Mouse (Mus musculus): Measurements from ENCODE around the gene Cacna1d. TPM values are rescaled to one million over a fixed set of nuclear protein-coding genes. Genes with fewer than 3 reads are reported as not detected.
A peak's percentile ranks its signal among the peaks of the same experiment; 100 is the strongest.

The Cacna1d gene
- polyA plus RNA-seq, 1 experiment from 2014 or later: 1.2 TPM

DNA sequence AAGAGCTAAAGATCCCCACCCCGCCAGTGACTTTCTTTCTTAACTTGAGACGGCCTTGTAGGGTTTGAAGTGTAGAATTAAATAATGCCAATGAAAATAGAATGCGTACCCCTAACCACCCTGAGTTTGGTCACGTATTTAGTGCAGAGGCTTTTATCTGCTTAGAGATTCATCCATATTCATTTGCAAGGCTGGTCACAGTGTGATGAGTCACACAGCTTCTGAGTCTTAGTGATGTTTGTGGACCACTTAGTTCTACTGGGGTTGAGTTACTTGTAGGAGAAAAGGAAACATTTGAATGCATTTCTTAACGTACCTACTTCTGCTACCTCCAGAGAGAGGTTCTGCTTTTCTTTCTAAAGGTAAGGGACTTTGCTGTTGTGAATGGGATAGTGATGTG lies 13.7 kb upstream of the Cacna1d start:
- Histone ChIP-seq H3K9me3 (replicated peaks) (no peaks in the 10 kb centered on the region), H3K4me3 (no peak overlapping the region), H3K4me1 (no peaks in the 10 kb centered on the region), H3K36me3 (peaks cover 96% of the 10 kb centered on the region), H3K27me3 (ENCODE audit: low read depth, poor library complexity, severe bottlenecking) (no peaks in the 10 kb centered on the region), H3K27ac (no peak overlapping the region)
- 93% methylated on average over 5 of the region's 5 CpGs for WGBS
- DNase-seq (ENCODE audit: low spot score): no peak

GRCm38 (mm10) chr14:30498202-30498601 lies 6.9 kb upstream of the Cacna1d start:
- no peak overlapping the region for H3K27ac ChIP-seq
- DNase-seq (ENCODE audit: low spot score): no peak
- peaks cover 94% of the 10 kb centered on the region for H3K36me3 ChIP-seq
- H3K4me3 ChIP-seq: no peak overlapping the region
- WGBS: 92% methylated on average over 2 of the region's 2 CpGs
- no peaks in the 10 kb centered on the region for H3K9me3 ChIP-seq (replicated peaks)
- no peaks in the 10 kb centered on the region for H3K4me1 ChIP-seq
- no peaks in the 10 kb centered on the region for H3K27me3 ChIP-seq (ENCODE audit: low read depth, poor library complexity, severe bottlenecking)

DNA sequence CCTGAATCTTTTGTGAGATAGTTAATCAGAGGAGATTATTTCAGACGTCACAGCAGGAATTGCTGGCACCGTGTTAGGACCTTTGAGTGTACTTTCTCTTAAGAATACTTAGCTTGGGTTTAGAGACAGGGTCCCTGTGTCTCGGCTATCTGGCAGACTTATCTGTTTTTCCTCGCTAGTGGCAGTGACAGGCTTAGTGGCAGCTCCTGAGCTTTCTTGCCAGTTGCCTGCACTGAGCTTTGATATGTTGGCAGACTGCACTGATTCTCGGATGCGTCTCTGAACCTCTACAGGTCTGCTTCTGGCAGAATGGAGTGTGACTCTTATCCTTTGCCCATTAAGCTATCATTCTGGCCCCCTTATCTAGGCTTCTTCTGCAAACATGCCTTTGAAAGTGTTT lies 3.7 kb upstream of the Cacna1d start:
- Histone ChIP-seq H3K27me3 (ENCODE audit: low read depth, poor library complexity, severe bottlenecking) (no peaks in the 10 kb centered on the region), H3K9me3 (replicated peaks) (no peaks in the 10 kb centered on the region), H3K4me1 (no peaks in the 10 kb centered on the region), H3K36me3 (peaks cover 96% of the 10 kb centered on the region), H3K4me3 (no peak overlapping the region), H3K27ac (no peak overlapping the region)
- WGBS: 79% methylated on average over 6 of the region's 6 CpGs
- DNase-seq (ENCODE audit: low spot score): no peak

GRCm38 (mm10) chr14:30493276-30493675 lies 2.0 kb upstream of the Cacna1d start:
- H3K36me3 ChIP-seq: peaks cover 96% of the 10 kb centered on the region
- no peaks in the 10 kb centered on the region for H3K4me1 ChIP-seq
- H3K27me3 ChIP-seq (ENCODE audit: low read depth, poor library complexity, severe bottlenecking): no peaks in the 10 kb centered on the region
- DNase-seq (ENCODE audit: low spot score): no peak
- H3K27ac ChIP-seq: no peak overlapping the region
- H3K9me3 ChIP-seq (replicated peaks): no peaks in the 10 kb centered on the region
- WGBS: 88% methylated on average over 1 of the region's 1 CpGs
- no peak overlapping the region for H3K4me3 ChIP-seq

DNA sequence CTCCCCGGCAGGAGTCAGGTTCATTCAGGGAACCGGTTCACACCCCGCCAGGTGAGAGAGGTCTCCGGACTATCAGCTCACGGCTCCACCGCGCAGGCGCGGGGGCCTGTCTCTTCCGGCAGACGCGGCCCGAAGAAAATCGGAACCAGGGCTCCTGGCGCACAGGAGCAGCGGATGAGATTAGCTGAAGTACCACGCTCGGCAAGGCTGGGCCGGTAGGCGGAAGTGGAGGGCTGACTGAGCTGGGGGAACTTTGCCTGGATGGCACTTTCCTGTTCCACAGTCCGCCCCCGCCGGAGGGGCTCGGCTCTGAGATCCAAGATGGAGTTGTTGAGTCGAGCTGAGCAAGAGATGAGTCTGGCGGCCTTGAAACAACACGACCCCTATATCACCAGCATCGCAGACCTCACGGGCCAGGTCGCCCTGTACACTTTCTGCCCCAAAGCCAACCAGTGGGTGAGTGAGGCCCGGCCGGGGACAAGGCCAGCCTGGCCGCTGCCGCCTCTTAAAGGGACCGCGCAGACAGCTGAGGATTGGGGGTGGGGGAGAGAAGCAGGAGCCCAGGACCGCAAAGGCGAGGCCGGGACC lies 11.8 kb downstream of the Cacna1d start, which contains the start of gene Dcp1a:
Gene Dcp1a (plus strand): TSS at position 175 of the 588 bp plus-strand sequence.
- Histone ChIP-seq H3K4me3 (peak within 1 kb of the TSS; percentile 99), H3K36me3 (peaks cover 29% of the 10 kb centered on the region)
- WGBS: under 1% methylated on average over 39 of the region's 39 CpGs

DNA sequence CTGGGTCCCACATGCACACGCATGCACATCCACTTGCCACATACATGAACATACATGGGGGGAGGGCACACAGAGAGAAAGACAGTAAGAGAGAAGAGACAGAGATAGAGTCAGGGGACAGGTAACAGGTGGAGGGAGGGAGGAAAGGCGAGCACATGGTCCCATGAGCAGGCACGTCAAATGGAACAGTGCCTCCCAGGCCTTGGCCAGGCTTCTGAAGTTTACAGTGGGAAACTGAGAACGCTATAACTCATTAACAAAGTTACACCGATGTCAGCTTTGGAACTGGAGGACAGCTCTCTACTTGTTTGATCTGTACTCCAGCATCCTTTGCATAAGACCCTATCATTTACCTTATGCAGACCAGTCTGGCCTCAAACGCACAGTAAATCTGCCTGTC lies 16.8 kb downstream of the Cacna1d start:
- no peaks in the 10 kb centered on the region for H3K9me3 ChIP-seq (replicated peaks)
- H3K27ac ChIP-seq: no peak overlapping the region
- no peak overlapping the region for H3K4me3 ChIP-seq
- H3K4me1 ChIP-seq: no peaks in the 10 kb centered on the region; the same call in 1 of the 2 replicates
- no peaks in the 10 kb centered on the region for H3K27me3 ChIP-seq (ENCODE audit: low read depth, poor library complexity, severe bottlenecking)
- WGBS: 81% methylated on average over 6 of the region's 6 CpGs
- no peak for DNase-seq (ENCODE audit: low spot score)
- no peaks in the 10 kb centered on the region for H3K36me3 ChIP-seq

More for the DNA sequence above, 11.8 kb downstream of the Cacna1d start, which contains the start of gene Dcp1a:
- Histone ChIP-seq H3K27me3 (ENCODE audit: low read depth, poor library complexity, severe bottlenecking) (no peaks in the 10 kb centered on the region), H3K9me3 (replicated peaks) (no peaks in the 10 kb centered on the region), H3K27ac (peak within 1 kb of the TSS; percentile 94), H3K4me1 (peaks cover 7% of the 10 kb centered on the region)
- DNase-seq (ENCODE audit: low spot score): peak; percentile 96

GRCm38 (mm10) chr14:30473605-30474004 lies 17.6 kb downstream of the Cacna1d start:
- no peak overlapping the region for H3K4me3 ChIP-seq

DNA sequence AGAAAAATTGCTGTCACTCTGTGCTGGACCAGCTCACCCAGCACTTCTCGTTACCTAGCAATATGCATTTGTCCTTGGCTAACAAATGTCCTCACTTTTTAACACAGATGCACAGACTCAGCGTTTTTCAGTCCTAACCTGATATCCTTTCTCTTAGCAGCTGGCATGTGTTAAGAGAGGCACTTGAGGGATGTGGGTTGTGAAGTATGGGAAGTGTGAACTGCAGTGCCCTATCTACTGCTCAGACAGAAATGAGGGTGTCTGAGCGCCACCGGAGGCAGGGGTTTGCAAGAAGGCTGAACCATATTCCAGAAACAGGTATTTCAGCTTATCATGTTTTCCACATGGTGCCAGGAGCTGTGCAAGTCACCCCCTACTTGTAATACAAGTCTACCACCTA lies 27.9 kb downstream of the Cacna1d start:
- WGBS: 79% methylated on average over 4 of the region's 4 CpGs
- H3K27ac ChIP-seq: no peak overlapping the region
- H3K27me3 ChIP-seq (ENCODE audit: low read depth, poor library complexity, severe bottlenecking): peaks cover 27% of the 10 kb centered on the region
- H3K4me1 ChIP-seq: no peaks in the 10 kb centered on the region
- no peak overlapping the region for H3K4me3 ChIP-seq
- no peaks in the 10 kb centered on the region for H3K9me3 ChIP-seq (replicated peaks)
- H3K36me3 ChIP-seq: no peaks in the 10 kb centered on the region
- DNase-seq (ENCODE audit: low spot score): no peak

More at GRCm38 (mm10) chr14:30473605-30474004, 17.6 kb downstream of the Cacna1d start:
- H3K27me3 ChIP-seq (ENCODE audit: low read depth, poor library complexity, severe bottlenecking): no peaks in the 10 kb centered on the region
- DNase-seq (ENCODE audit: low spot score): no peak
- 70% methylated on average over 5 of the region's 5 CpGs for WGBS
- H3K9me3 ChIP-seq (replicated peaks): no peaks in the 10 kb centered on the region
- H3K27ac ChIP-seq: no peak overlapping the region
- H3K36me3 ChIP-seq: no peaks in the 10 kb centered on the region
- no peaks in the 10 kb centered on the region for H3K4me1 ChIP-seq

- Histone ChIP-seq H3K9me3 (replicated peaks) (no peaks in the 10 kb centered on the region), H3K4me3 (no peak overlapping the region), H3K4me1 (peaks cover 6% of the 10 kb centered on the region; the same call in 1 of the 2 replicates), H3K36me3 (no peaks in the 10 kb centered on the region), H3K27ac (no peak overlapping the region), H3K27me3 (ENCODE audit: low read depth, poor library complexity, severe bottlenecking) (peaks cover 53% of the 10 kb centered on the region)
- peak; percentile 81 for DNase-seq (ENCODE audit: low spot score)
- 4% methylated on average over 14 of the region's 14 CpGs for WGBS
Measured at GRCm38 (mm10) chr14:30459891-30460523, 31.2 kb downstream of the Cacna1d start.

DNA sequence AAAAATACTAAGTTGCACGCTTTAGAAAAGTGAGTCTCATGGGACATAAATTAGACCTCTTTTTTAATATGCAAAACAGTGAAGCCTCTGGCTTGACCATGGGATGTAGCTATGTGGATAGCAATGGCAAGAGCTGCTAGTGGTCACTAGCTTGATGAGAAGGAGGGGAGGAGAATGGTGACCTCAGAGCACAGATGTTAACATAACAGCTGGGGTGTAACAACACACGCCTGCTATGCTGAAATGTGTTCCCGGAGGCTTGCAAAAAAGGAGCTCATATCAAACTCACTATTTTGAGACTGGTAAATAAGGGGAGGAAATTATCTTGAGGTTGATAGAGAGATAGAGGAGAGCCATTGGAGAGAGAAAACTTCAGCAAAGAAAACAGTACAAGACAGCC lies 32.4 kb downstream of the Cacna1d start:
- Histone ChIP-seq H3K27me3 (ENCODE audit: low read depth, poor library complexity, severe bottlenecking) (peaks cover 53% of the 10 kb centered on the region), H3K4me1 (peaks cover 6% of the 10 kb centered on the region; the same call in 1 of the 2 replicates), H3K9me3 (replicated peaks) (no peaks in the 10 kb centered on the region), H3K27ac (no peak overlapping the region), H3K36me3 (no peaks in the 10 kb centered on the region), H3K4me3 (no peak overlapping the region)
- no peak for DNase-seq (ENCODE audit: low spot score)
- WGBS: 82% methylated on average over 3 of the region's 3 CpGs

GRCm38 (mm10) chr14:30457897-30458296 lies 33.4 kb downstream of the Cacna1d start:
- peaks cover 53% of the 10 kb centered on the region for H3K27me3 ChIP-seq (ENCODE audit: low read depth, poor library complexity, severe bottlenecking)
- peaks cover 6% of the 10 kb centered on the region; the same call in 1 of the 2 replicates for H3K4me1 ChIP-seq
- no peak for DNase-seq (ENCODE audit: low spot score)
- WGBS: 43% methylated on average over 2 of the region's 2 CpGs
- no peak overlapping the region for H3K4me3 ChIP-seq
- no peaks in the 10 kb centered on the region for H3K9me3 ChIP-seq (replicated peaks)
- H3K36me3 ChIP-seq: no peaks in the 10 kb centered on the region
- H3K27ac ChIP-seq: no peak overlapping the region

DNA sequence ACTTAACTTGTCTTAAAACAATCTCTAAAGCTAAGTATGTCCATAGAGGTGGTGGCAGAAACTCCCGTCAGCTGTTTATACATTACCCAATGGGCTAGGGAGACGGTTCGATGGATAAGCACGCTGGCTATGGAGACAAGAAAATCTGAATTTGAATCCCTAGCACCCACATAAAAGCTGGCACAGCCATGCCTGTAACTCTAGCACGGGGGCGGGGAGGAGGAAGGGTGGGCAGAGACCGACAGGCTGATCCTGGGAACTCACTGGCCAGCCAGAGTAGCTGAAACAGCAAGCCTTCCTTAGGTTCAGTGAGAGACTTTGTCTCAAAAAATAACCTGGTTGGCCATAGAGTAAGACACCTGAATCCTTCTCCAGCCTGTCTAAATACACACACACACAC lies 33.8 kb downstream of the Cacna1d start:
- DNase-seq (ENCODE audit: low spot score): no peak
- H3K4me3 ChIP-seq: no peak overlapping the region
- no peaks in the 10 kb centered on the region for H3K36me3 ChIP-seq
- H3K4me1 ChIP-seq: peaks cover 6% of the 10 kb centered on the region; the same call in 1 of the 2 replicates
- WGBS: 75% methylated on average over 7 of the region's 7 CpGs
- H3K27ac ChIP-seq: no peak overlapping the region
- peaks cover 53% of the 10 kb centered on the region for H3K27me3 ChIP-seq (ENCODE audit: low read depth, poor library complexity, severe bottlenecking)
- no peaks in the 10 kb centered on the region for H3K9me3 ChIP-seq (replicated peaks)

GRCm38 (mm10) chr14:30455801-30456595 lies 35.3 kb downstream of the Cacna1d start:
- Histone ChIP-seq H3K9me3 (replicated peaks) (no peaks in the 10 kb centered on the region), H3K36me3 (no peaks in the 10 kb centered on the region), H3K4me1 (peaks cover 6% of the 10 kb centered on the region; the same call in 1 of the 2 replicates), H3K27me3 (ENCODE audit: low read depth, poor library complexity, severe bottlenecking) (peaks cover 49% of the 10 kb centered on the region), H3K27ac (no peak overlapping the region), H3K4me3 (no peak overlapping the region)
- DNase-seq (ENCODE audit: low spot score): no peak
- WGBS: 33% methylated on average over 12 of the region's 13 CpGs
